Mouse (Mus musculus): ENCODE data around the gene H1f0. TPM values are rescaled to one million over a fixed set of nuclear protein-coding genes. Genes with fewer than 3 reads are reported as not detected.
"Not testable (repeated sequence)": the region's sequence is repeated elsewhere in the genome, so short reads cannot be mapped to it uniquely, and the experiment has no call there.

H1f0 gene
- total RNA-seq, 2 experiments from 2014 or later: 83.7 to 93.8 TPM

GRCm38 (mm10) chr15:79002036-79002435 lies 26.2 kb upstream of the H1f0 start:
- DNase-seq (ENCODE audit: low spot score in 2 of 2): no peak

GRCm38 (mm10) chr15:79003079-79003478 lies 25.2 kb upstream of the H1f0 start:
- DNase-seq (ENCODE audit: low spot score in 2 of 2): no peak

GRCm38 (mm10) chr15:79005581-79005980 lies 22.7 kb upstream of the H1f0 start:
- DNase-seq (ENCODE audit: low spot score in 2 of 2): no peak

GRCm38 (mm10) chr15:79006638-79007037 lies 21.6 kb upstream of the H1f0 start:
- no peak for DNase-seq (ENCODE audit: low spot score in 2 of 2)

GRCm38 (mm10) chr15:79007059-79007458 lies 21.2 kb upstream of the H1f0 start:
- DNase-seq (ENCODE audit: low spot score in 2 of 2): no peak

GRCm38 (mm10) chr15:79007836-79008235 lies 20.4 kb upstream of the H1f0 start:
- DNase-seq (ENCODE audit: low spot score in 2 of 2): not testable (repeated sequence)

- DNase-seq (ENCODE audit: low spot score in 2 of 2): no peak
Measured at GRCm38 (mm10) chr15:79009734-79010133, 18.5 kb upstream of the H1f0 start.

- DNase-seq (ENCODE audit: low spot score in 2 of 2): no peak
Measured at GRCm38 (mm10) chr15:79011550-79011949, 16.7 kb upstream of the H1f0 start.

GRCm38 (mm10) chr15:79013382-79013781 lies 14.9 kb upstream of the H1f0 start:
- no peak for DNase-seq (ENCODE audit: low spot score in 2 of 2)

GRCm38 (mm10) chr15:79018191-79018590 lies 10.1 kb upstream of the H1f0 start:
- no peak for DNase-seq (ENCODE audit: low spot score in 2 of 2)

- DNase-seq (ENCODE audit: low spot score in 2 of 2): no peak
Measured at GRCm38 (mm10) chr15:79018886-79019285, 9.4 kb upstream of the H1f0 start.

GRCm38 (mm10) chr15:79022671-79023230 lies 5.5 kb upstream of the H1f0 start:
- DNase-seq (ENCODE audit: low spot score in 2 of 2): no peak

- no peak for DNase-seq (ENCODE audit: low spot score in 2 of 2)
Measured at GRCm38 (mm10) chr15:79023366-79023765, 4.9 kb upstream of the H1f0 start.

- no peak for DNase-seq (ENCODE audit: low spot score in 2 of 2)
Measured at GRCm38 (mm10) chr15:79025687-79026308, 2.5 kb upstream of the H1f0 start.

GRCm38 (mm10) chr15:79026511-79027290 lies 1.5 kb upstream of the H1f0 start:
- DNase-seq (ENCODE audit: low spot score in 2 of 2): no peak

- DNase-seq (ENCODE audit: low spot score in 2 of 2): no peak
Measured at GRCm38 (mm10) chr15:79027291-79028205, 702 bp upstream of the H1f0 start.

- no peak for DNase-seq (ENCODE audit: low spot score in 2 of 2)
Measured at GRCm38 (mm10) chr15:79028823-79029484, 704 bp downstream of the H1f0 start.

- no peak for DNase-seq (ENCODE audit: low spot score in 2 of 2)
Measured at GRCm38 (mm10) chr15:79029519-79030241, 1.4 kb downstream of the H1f0 start.

GRCm38 (mm10) chr15:79030551-79031435 lies 2.5 kb downstream of the H1f0 start:
- peak; percentile 82 to 92 for DNase-seq (ENCODE audit: low spot score in 2 of 2)
